Mouse (Mus musculus) adrenal gland, adult 10 weeks (tissue): ENCODE measurements around the gene 4930449I24Rik. TPM values are rescaled to one million over a fixed set of nuclear protein-coding genes. Genes with fewer than 3 reads are reported as not detected.

Source experiments
- polyA plus RNA-seq: library from polyadenylated mRNA; stranded (reverse); fragments of 350-450 nt; fragmentation: Illumina TruSeq; extraction: RNeasy Lipid Tissue Mini Kit (QIAGEN cat#74804); gene quantifications from one replicate; pipeline ENCODE4 v1.2.3, GENCODE M21; 2014; ENCODE audit warnings: low read depth, low replicate concordance

Gene 4930449I24Rik
- not detected for polyA plus RNA-seq

DNA sequence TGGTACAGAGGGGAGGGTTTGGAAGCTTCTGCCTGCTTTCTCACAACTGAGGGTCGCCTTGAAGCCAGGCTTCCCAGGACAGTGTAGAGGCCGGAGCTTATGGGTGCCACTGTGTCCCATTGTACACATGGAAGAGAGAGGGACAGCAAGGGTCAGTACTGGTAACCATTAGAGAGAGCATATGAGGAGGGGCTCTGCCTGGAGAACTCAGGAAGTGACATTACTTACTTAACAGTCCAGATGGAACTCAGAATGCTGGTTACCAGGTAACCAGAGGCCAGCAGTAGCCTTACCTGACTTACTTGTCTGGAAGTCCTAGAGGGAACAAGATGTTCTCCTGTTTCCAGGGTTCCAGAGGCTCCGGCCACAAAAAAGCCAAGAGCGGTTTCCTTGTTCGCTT is at the start of gene 4930449I24Rik:
Gene 4930449I24Rik, plus strand, starts transcription at position 301 of the 400 bp plus-strand sequence.

GRCm38 (mm10) chr5:146481665-146482064 is 20.5 kb upstream of the 4930449I24Rik start, which contains the start of gene Gm6408:
Gene Gm6408 (plus strand): TSS chr5:146481965.

GRCm38 (mm10) chr5:146491063-146491462 is 11.1 kb upstream of the 4930449I24Rik start, which contains the start of gene Gm6370:
Gene Gm6370 (plus strand): TSS chr5:146491363.

GRCm38 (mm10) chr5:146513823-146514222 is 11.6 kb downstream of the 4930449I24Rik start, which contains the start of gene Gm3402:
Gene Gm3402 (plus strand): TSS chr5:146514123.

DNA sequence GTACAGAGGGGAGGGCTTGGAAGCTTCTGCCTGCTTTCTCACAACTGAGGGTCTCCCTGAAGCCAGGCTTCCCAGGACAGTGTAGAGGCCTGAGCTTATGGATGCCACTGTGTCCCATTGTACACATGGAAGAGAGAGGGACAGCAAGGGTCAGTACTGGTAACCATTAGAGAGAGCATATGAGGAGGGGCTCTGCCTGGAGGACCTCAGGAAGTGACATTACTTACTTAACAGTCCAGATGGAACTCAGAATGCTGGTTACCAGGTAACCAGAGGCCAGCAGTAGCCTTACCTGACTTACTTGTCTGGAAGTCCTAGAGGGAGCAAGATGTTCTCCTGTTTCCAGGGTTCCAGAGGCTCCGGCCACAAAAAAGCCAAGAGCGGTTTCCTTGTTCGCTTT is 23.3 kb downstream of the 4930449I24Rik start, which contains the start of gene Gm3404:
Gene Gm3404, plus strand, starts transcription at position 301 of the 400 bp plus-strand sequence.

GRCm38 (mm10) chr5:146537347-146537746 is 35.1 kb downstream of the 4930449I24Rik start, which contains the start of gene Gm3409:
Gene Gm3409 (plus strand): TSS chr5:146537647.

Other genes with a start within 250 kb of the 4930449I24Rik start
- 70.2 TPM for gene Wasf3, start 117.4 kb upstream of the 4930449I24Rik start, polyA plus RNA-seq
- not detected for gene Gm6408, start 20.4 kb upstream of the 4930449I24Rik start, polyA plus RNA-seq
- gene Gm6370, start 11.0 kb upstream of the 4930449I24Rik start, polyA plus RNA-seq: not detected
- not detected for gene Gm3402, start 11.7 kb downstream of the 4930449I24Rik start, polyA plus RNA-seq
- gene Gm3404, start 23.4 kb downstream of the 4930449I24Rik start, polyA plus RNA-seq: not detected
- gene Gm3409, start 35.2 kb downstream of the 4930449I24Rik start, polyA plus RNA-seq: not detected
- not detected for gene Gm3415, start 53.7 kb downstream of the 4930449I24Rik start, polyA plus RNA-seq
- gene Gpr12, start 82.8 kb downstream of the 4930449I24Rik start, polyA plus RNA-seq: not detected